Mouse (Mus musculus) neural tube, embryonic 11.5 days (tissue): Measurements from ENCODE around the gene Pkp2. TPM values are rescaled to one million over a fixed set of nuclear protein-coding genes. Genes with fewer than 3 reads are reported as not detected.
"Not testable (repeated sequence)": the region's sequence is repeated elsewhere in the genome, so short reads cannot be mapped to it uniquely, and the experiment has no call there.

ENCODE experiments used
- ATAC-seq: fragments of 200-750 bp; cut with Nextera tagmentation; 2 replicates; pipeline ENCODE4 v1.8.0; 2017; ENCODE audit warnings: moderate number of reproducible peaks, mild to moderate bottlenecking, moderate TSS enrichment, moderate library complexity; ENCODE audit not compliant: insufficient read depth, low FRiP score, low TSS enrichment
- DNase-seq: peaks from one replicate; pipeline ENCODE4 v3.0.0-alpha.2; 2015; ENCODE audit warnings: low spot score
- H3K27ac ChIP-seq: fragments of 300-500 bp; sonication (generic); 2 replicates; pipeline ENCODE4 v1.5.1; 2014; ENCODE audit warnings: low read depth, mild to moderate bottlenecking, low read length
- H3K27me3 ChIP-seq: fragments of 300-500 bp; sonication (generic); 2 replicates; pipeline ENCODE4 v1.6.1; 2014; ENCODE audit warnings: mild to moderate bottlenecking, low read length, mixed read lengths; ENCODE audit not compliant: control insufficient read depth, insufficient read depth
- H3K36me3 ChIP-seq: fragments of 300-500 bp; sonication (generic); 2 replicates; pipeline ENCODE4 v1.6.1; 2014; ENCODE audit warnings: mild to moderate bottlenecking, low read length, moderate library complexity, mixed read lengths; ENCODE audit not compliant: control insufficient read depth, insufficient read depth
- H3K4me1 ChIP-seq: fragments of 300-500 bp; sonication (generic); 2 replicates; pipeline ENCODE4 v1.6.1; 2014; ENCODE audit warnings: low read length, mixed read lengths; ENCODE audit not compliant: control insufficient read depth, insufficient read depth
- H3K4me2 ChIP-seq: fragments of 300-500 bp; sonication (generic); 2 replicates; pipeline ENCODE4 v1.6.1; 2014; ENCODE audit warnings: low read depth, mild to moderate bottlenecking, moderate library complexity
- H3K4me3 ChIP-seq: fragments of 300-500 bp; sonication (generic); 2 replicates; pipeline ENCODE4 v1.5.1; 2014; ENCODE audit warnings: low read depth, low read length
- H3K9ac ChIP-seq: fragments of 300-500 bp; sonication (generic); 2 replicates; pipeline ENCODE4 v1.6.1; 2014; ENCODE audit warnings: mild to moderate bottlenecking, low read length
- H3K9me3 ChIP-seq: fragments of 300-500 bp; sonication (generic); 2 replicates; pipeline ENCODE4 v1.6.1; 2016; ENCODE audit warnings: low read length; ENCODE audit not compliant: control insufficient read depth
- WGBS: fragments of 180-500 bp; shearing (Covaris S2); extraction: QIAGEN DNeasy Blood & Tissue Kit; methylation state at CpG from one replicate; pipeline ENCODE4 v1.1.7; 2014; 5-methylcytosine and 5-hydroxymethylcytosine counted together
- polyA plus RNA-seq: library from polyadenylated mRNA; unstranded; fragments of >200 nt; fragmentation: Nextera tagmentation; extraction: Ambion mirVana; gene quantifications from 2 replicates; pipeline ENCODE4 v1.2.1, GENCODE M21; 2014

Pkp2 gene
- polyA plus RNA-seq, 1 experiment from 2014 or later: 4.8 TPM

- H3K9ac ChIP-seq: no peak overlapping the region
- H3K27me3 ChIP-seq: no peaks in the 10 kb centered on the region
- no peak overlapping the region for H3K4me2 ChIP-seq
- H3K9me3 ChIP-seq: no peaks in the 10 kb centered on the region
- H3K4me1 ChIP-seq: no peaks in the 10 kb centered on the region
- no peak for ATAC-seq
- no peak for DNase-seq
- no peaks in the 10 kb centered on the region for H3K36me3 ChIP-seq
- 66% methylated on average over 3 of the region's 3 CpGs for WGBS
- H3K27ac ChIP-seq: no peak overlapping the region
- no peak overlapping the region for H3K4me3 ChIP-seq
Observed at GRCm38 (mm10) chr16:16219835-16220234, 6.7 kb downstream of the Pkp2 start.

DNA sequence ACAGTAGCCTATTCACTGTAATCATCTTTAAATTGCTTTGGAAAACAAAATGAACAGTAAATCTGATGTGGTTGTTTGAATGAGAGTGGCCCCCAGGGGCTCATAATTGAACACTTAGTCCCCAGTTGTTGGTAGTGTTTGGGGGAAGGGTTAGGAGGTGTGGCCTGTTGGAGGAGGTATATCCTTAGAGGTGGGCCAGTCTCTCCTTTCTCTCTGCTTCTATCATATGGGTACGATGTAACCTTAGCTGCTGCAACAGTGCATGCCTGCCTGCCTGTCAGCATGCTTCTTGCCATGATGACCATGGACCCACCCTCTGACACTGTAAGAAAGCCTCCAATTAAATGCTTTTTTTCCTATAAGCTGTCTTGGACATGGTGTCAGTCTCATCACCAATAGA, 9.5 kb downstream of the Pkp2 start:
- WGBS: 71% methylated on average over 1 of the region's 1 CpGs
- Histone ChIP-seq H3K27me3 (no peaks in the 10 kb centered on the region), H3K4me2 (no peak overlapping the region), H3K9me3 (no peaks in the 10 kb centered on the region), H3K4me1 (no peaks in the 10 kb centered on the region), H3K9ac (no peak overlapping the region), H3K4me3 (no peak overlapping the region), H3K27ac (no peak overlapping the region), H3K36me3 (no peaks in the 10 kb centered on the region)
- DNase-seq (no peak), ATAC-seq (no peak)

DNA sequence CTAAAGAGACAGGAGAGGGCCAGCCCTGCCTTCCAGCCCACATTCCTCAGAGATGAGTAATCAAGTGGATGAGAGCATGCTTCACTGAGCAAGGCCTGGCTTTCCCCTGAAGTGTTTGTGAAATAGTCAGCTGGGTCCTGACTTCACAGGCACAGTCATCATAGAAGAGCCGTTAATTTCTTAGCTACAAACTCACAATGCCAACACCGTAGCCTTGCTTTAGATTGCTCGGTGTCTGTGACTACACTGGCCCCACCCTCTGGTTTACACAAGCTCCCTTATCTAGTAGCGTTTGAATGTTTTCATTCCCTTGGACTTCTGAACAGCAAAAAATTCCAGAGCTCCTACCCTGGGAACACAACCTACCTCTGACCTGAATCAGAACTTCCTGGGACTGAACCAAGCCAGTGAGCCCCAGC, 11.4 kb downstream of the Pkp2 start:
- Histone ChIP-seq H3K27me3 (no peaks in the 10 kb centered on the region), H3K36me3 (no peaks in the 10 kb centered on the region), H3K4me1 (no peaks in the 10 kb centered on the region), H3K27ac (no peak overlapping the region), H3K9me3 (no peaks in the 10 kb centered on the region), H3K4me2 (no peak overlapping the region), H3K9ac (no peak overlapping the region), H3K4me3 (no peak overlapping the region)
- peak; percentile 69; the same call in 1 of the 2 replicates for ATAC-seq
- WGBS: 44% methylated on average over 4 of the region's 4 CpGs
- no peak for DNase-seq

- Histone ChIP-seq H3K9me3 (no peaks in the 10 kb centered on the region), H3K36me3 (no peaks in the 10 kb centered on the region), H3K27me3 (no peaks in the 10 kb centered on the region), H3K9ac (no peak overlapping the region), H3K27ac (no peak overlapping the region), H3K4me2 (no peak overlapping the region), H3K4me3 (no peak overlapping the region), H3K4me1 (no peaks in the 10 kb centered on the region)
- no peak for ATAC-seq
- DNase-seq: no peak
- WGBS: 96% methylated on average over 22 of the region's 22 CpGs
Observed at GRCm38 (mm10) chr16:16225828-16226227, 12.7 kb downstream of the Pkp2 start.

DNA sequence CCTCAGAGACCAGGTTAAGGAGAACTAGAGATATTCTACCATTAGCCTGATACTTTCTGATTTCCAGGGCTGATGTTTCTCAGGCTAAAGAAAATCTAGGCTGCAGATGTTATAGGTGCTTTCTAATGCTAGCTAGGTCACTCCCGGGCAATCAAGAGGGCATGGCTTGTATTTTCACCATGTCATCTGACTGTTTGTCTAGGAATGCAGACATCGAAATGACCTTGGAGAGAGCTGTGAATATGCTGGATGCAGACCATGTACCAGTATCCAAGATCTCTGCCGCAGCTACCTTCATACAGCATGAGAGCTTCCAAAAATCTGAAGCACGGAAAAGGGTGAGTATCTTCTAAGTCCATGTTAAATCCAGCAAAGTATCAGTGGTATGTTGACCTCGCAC, 17.3 kb downstream of the Pkp2 start:
- 89% methylated on average over 5 of the region's 5 CpGs for WGBS
- Histone ChIP-seq H3K4me3 (no peak overlapping the region), H3K9ac (no peak overlapping the region), H3K27me3 (no peaks in the 10 kb centered on the region), H3K36me3 (no peaks in the 10 kb centered on the region), H3K4me1 (no peaks in the 10 kb centered on the region), H3K9me3 (no peaks in the 10 kb centered on the region), H3K27ac (no peak overlapping the region), H3K4me2 (no peak overlapping the region)
- DNase-seq (no peak), ATAC-seq (no peak)

DNA sequence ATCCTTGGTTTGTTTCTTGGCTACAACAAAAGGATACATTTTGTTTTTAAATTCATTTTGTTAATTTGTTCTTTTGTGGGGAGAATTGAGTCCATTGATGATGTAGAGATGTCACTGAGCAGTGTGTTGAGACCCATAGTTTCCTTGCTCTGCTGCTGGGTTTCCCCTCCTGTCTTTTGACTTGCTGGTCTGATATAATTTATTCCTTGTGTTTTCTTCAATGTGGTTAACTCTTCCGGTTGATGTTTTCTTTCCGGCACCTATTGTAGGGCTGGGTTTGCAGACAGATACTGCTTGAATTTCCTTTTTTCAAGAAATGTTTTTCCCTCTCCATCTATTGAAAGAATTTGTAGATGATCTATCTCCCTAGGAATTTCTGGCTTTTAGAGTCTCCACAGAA, 20.8 kb downstream of the Pkp2 start:
- H3K27me3 ChIP-seq: no peaks in the 10 kb centered on the region
- ATAC-seq (no peak), DNase-seq (no peak)
- no peak overlapping the region for H3K27ac ChIP-seq
- no peaks in the 10 kb centered on the region for H3K36me3 ChIP-seq
- H3K9ac ChIP-seq: no peak overlapping the region
- no peaks in the 10 kb centered on the region for H3K4me1 ChIP-seq
- no peaks in the 10 kb centered on the region for H3K9me3 ChIP-seq
- WGBS: 95% methylated on average over 2 of the region's 2 CpGs
- H3K4me2 ChIP-seq: no peak overlapping the region
- no peak overlapping the region for H3K4me3 ChIP-seq

DNA sequence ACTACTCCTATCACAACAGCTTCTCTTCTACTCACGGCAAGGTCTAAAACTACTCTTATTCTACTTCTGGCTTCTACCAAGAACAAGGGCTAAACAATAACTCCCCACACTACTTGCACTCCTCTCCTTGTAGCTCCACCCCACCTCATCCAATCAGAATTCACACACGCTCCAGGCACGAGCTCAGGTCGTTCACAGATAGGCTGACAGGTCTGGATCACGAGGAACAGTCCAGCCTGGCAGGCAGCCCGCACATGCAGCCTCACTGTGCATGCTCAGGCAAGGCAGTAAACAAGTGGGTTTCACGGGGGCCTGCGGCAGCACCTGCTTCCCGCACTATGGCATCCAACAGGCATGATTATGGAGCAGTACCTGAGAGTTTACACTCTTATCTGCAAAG, 23.6 kb downstream of the Pkp2 start:
- H3K27ac ChIP-seq, H3K36me3 ChIP-seq, ATAC-seq, H3K9me3 ChIP-seq, DNase-seq, H3K27me3 ChIP-seq, H3K4me1 ChIP-seq, H3K4me3 ChIP-seq, H3K9ac ChIP-seq, H3K4me2 ChIP-seq: not testable (repeated sequence)
- WGBS: 91% methylated on average over 9 of the region's 9 CpGs

DNA sequence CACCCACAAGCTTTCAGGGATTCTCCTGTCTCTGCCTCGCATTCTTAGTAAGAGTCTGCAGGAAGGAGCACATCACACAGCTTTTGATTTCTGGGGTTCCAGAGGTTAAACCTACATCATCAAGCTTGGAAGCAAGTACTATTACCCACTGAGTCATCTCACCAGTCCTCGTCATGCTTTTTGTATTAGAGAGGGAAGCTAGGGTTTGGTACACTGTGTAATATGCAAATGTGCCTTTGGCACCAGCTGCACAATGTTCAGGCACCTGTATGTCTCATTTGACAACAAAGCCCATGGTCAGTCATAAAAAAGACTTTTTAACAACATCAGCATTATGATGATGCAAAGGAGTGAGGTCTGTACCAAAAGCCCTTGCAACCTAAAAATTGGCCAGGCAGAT, 25.2 kb downstream of the Pkp2 start:
- H3K9me3 ChIP-seq: no peaks in the 10 kb centered on the region
- H3K4me1 ChIP-seq: no peaks in the 10 kb centered on the region
- ATAC-seq (no peak), DNase-seq (no peak)
- no peak overlapping the region for H3K4me2 ChIP-seq
- 83% methylated on average over 2 of the region's 2 CpGs for WGBS
- H3K9ac ChIP-seq: no peak overlapping the region
- no peak overlapping the region for H3K27ac ChIP-seq
- no peak overlapping the region for H3K4me3 ChIP-seq
- no peaks in the 10 kb centered on the region for H3K36me3 ChIP-seq
- H3K27me3 ChIP-seq: no peaks in the 10 kb centered on the region

DNA sequence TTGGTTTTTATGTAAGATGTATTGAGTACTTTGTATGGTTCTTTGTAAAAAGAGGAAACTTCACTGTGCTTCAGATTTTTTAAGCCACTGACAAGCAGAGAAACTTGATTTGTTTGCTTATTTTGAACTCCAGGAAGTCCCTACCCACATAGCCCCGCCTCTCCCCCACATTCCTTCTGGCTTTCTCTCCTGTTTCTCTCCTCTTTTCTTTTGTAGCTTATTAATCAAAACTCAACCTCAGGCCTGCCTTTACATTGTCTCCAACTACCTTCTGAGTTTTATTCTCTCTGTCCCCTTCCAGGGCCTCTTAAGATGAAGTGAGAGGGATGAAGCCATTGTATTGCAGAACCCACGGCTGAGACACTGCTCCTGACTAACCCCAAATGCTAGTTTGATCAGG, 31.6 kb downstream of the Pkp2 start:
- WGBS: 63% methylated on average over 2 of the region's 2 CpGs

More for the DNA sequence above, 31.6 kb downstream of the Pkp2 start:
- Histone ChIP-seq H3K9ac (no peak overlapping the region), H3K36me3 (no peaks in the 10 kb centered on the region), H3K4me2 (no peak overlapping the region), H3K9me3 (no peaks in the 10 kb centered on the region), H3K27ac (no peak overlapping the region), H3K4me1 (no peaks in the 10 kb centered on the region), H3K4me3 (no peak overlapping the region), H3K27me3 (no peaks in the 10 kb centered on the region)
- ATAC-seq: no peak
- DNase-seq: no peak
